Mouse (Mus musculus): ENCODE data around the gene Gm28635. TPM values are rescaled to one million over a fixed set of nuclear protein-coding genes. Genes with fewer than 3 reads are reported as not detected.

Gm28635 gene
- total and polyA plus RNA-seq, 3 experiments: not detected

DNA sequence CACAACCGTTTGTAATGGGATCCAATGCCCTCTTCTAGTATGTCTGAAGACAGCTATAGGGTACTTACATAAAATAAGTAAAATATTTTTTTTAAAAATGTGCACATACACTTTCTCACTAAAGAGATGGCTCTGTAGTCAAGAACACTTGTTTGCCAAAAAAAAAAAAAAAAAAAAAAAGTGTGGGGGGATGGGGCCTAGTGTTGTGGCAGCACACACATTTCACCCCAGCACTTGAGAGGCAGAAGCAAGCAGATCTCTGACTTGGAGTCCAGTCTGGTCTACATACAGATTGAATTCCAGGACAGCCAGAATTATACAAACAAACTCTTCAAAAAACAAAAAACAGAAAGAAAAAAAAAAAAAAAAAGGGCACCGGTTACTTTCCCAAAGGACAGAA lies 42.9 kb upstream of the Gm28635 start:
- TF ChIP-seq POLR2AphosphoS5 (IDR thresholded peaks at IDR 0.05; ENCODE audit: insufficient replicate concordance, low read depth, low read length) (no peak), TAL1 (conservative IDR thresholded peaks at IDR 0.05; ENCODE audit: low read depth, low read length) (no peak), CTCF (IDR thresholded peaks at IDR 0.05; ENCODE audit: low read depth, low read length) (no peak)
- DNase-seq (ENCODE audit: low spot score) (no peak), ATAC-seq (ENCODE audit: extremely low read depth, insufficient number of reproducible peaks, low FRiP score, poor library complexity, severe bottlenecking) (no peak)
- Histone ChIP-seq H3K36me3 (replicated peaks) (peaks cover 42% of the 10 kb centered on the region), H3K27me3 (ENCODE audit: insufficient read depth, low read length) (no peaks in the 10 kb centered on the region), H3K9me3 (replicated peaks) (no peaks in the 10 kb centered on the region), H3K4me3 (ENCODE audit: low read depth, low read length) (no peak overlapping the region), H3K4me1 (ENCODE audit: insufficient read depth, low read depth, low read length) (peaks cover 52% of the 10 kb centered on the region)

DNA sequence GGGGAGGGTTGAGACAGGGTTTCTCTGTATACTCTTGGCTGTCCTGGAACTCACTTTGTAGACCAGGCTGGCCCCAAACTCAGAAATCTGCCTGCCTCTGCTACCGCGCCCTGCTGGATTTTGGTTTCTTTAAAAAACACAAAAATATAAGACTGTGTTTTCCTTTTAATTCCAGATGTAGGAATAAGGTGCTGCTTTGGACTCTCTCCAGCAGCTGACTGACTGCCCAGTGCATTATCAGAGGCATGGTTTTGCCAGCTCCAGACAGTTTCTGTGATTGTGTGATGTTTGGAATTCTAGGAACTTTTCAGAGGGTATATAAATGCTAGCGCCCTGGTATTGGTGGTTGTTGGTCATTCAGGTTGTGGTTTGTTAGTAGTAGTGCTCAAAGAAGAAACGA lies 39.5 kb upstream of the Gm28635 start:
- ATAC-seq (ENCODE audit: extremely low read depth, insufficient number of reproducible peaks, low FRiP score, poor library complexity, severe bottlenecking): no peak
- Histone ChIP-seq H3K4me1 (ENCODE audit: insufficient read depth, low read depth, low read length) (peaks cover 41% of the 10 kb centered on the region), H3K27me3 (ENCODE audit: insufficient read depth, low read length) (no peaks in the 10 kb centered on the region), H3K4me3 (ENCODE audit: low read depth, low read length) (no peak overlapping the region), H3K9me3 (replicated peaks) (no peaks in the 10 kb centered on the region), H3K36me3 (replicated peaks) (peaks cover 17% of the 10 kb centered on the region)
- TF ChIP-seq POLR2AphosphoS5 (IDR thresholded peaks at IDR 0.05; ENCODE audit: insufficient replicate concordance, low read depth, low read length) (no peak), TAL1 (conservative IDR thresholded peaks at IDR 0.05; ENCODE audit: low read depth, low read length) (no peak)
- no peak for DNase-seq (ENCODE audit: low spot score)

DNA sequence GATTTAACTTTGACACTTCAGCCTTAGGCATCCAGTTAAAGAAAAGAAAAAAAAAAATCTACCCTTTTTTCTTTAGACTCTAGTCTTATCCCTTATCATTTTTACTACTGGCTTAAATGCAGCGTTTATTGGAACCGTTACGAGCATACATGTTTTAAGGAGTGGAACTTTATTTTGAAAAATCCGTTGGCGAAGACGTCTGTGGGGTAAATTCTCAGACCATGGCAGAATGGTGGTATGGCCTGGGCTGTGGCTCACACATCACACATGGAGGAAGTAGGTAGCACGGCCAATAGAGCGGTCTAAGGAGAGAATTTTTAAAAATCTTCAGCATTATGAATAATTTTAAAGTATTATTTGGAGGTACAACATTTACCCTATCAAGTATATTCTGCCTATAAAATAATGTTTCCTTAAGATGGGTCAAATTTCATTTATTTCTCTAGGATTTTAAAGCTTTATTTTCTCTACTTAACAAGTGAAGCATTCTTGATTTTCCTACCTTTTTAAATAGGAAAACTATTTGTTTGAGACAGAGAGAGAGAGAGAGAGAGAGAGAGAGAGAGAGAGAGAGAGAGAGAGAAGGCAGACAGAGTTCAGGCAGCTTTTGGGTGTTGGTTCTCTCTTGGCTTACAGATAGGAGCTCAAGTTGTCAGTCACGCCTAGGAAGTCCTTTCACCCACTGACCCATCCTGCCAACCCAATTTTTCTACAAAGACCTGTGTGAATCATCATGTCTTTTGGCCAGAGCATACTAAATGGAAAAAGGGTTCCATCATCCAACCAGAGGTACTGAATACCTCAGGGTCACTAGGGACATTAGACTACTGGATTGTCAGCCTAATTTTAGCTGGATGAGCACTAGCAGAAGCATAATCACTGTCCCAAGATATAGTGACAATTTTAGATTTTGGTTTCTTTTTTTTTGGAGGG lies 38.8 kb upstream of the Gm28635 start:
- DNase-seq (ENCODE audit: low spot score) (no peak), ATAC-seq (ENCODE audit: extremely low read depth, insufficient number of reproducible peaks, low FRiP score, poor library complexity, severe bottlenecking) (no peak)

DNA sequence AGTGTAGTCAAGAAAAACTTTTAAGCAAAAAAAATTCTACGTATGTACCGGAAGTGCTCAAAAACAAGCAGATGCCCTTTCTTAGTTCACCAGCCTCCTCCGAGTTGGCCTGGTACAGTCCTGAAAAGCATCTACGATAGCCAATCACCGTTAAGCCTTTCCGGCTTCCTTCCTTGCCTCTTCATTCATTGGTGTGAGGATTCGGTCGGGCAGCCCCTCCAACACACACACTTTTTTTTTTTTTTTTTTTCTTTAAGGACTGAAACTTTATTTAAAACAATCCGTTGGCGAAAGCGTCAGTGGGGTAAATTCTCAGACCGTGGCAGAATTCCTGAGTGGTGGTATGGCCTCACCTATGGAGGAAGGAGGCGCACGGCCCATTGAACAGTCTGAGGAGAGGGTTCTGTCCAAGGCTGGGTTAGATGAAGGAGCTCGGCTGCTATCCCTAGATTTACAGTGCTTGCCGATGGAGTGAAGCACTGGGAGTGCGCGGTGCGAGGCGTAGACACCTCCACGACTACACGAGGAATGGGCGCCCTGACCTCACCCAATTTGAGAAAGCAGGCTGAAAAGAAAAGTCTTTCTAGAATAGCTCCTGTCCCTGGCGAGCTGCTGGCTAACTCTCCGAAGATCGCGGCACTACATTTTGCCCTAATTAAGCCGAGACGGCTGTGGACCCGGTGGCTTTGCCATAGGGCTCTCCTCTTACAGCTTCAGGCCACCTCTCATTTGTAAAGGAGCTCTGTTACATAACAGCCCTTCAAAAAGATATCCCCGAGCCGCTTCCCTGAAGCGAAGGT lies 37.9 kb upstream of the Gm28635 start:
- Histone ChIP-seq H3K4me1 (ENCODE audit: insufficient read depth, low read depth, low read length) (peaks cover 30% of the 10 kb centered on the region), H3K27me3 (ENCODE audit: insufficient read depth, low read length) (no peaks in the 10 kb centered on the region), H3K4me3 (ENCODE audit: low read depth, low read length) (peak overlapping the region; percentile 90), H3K9me3 (replicated peaks) (no peaks in the 10 kb centered on the region), H3K36me3 (replicated peaks) (peaks cover 12% of the 10 kb centered on the region)
- ATAC-seq (ENCODE audit: extremely low read depth, insufficient number of reproducible peaks, low FRiP score, poor library complexity, severe bottlenecking): peak; percentile 94
- DNase-seq (ENCODE audit: low spot score): peak; percentile 84
- TF ChIP-seq GATA1 (IDR thresholded peaks at IDR 0.05; ENCODE audit: borderline replicate concordance, low read length): no peak
- no peak for TF ChIP-seq CTCF (IDR thresholded peaks at IDR 0.05; ENCODE audit: low read depth, low read length)
- TF ChIP-seq GATA2 (IDR thresholded peaks at IDR 0.05; ENCODE audit: borderline replicate concordance, low read depth, low read length): no peak
- no peak for TF ChIP-seq POLR2AphosphoS5 (IDR thresholded peaks at IDR 0.05; ENCODE audit: insufficient replicate concordance, low read depth, low read length)
- TF ChIP-seq TAL1 (conservative IDR thresholded peaks at IDR 0.05; ENCODE audit: low read depth, low read length): no peak

More for the DNA sequence above, 38.8 kb upstream of the Gm28635 start:
- no peaks in the 10 kb centered on the region for H3K9me3 ChIP-seq (replicated peaks)
- H3K36me3 ChIP-seq (replicated peaks): peaks cover 16% of the 10 kb centered on the region
- H3K4me3 ChIP-seq (ENCODE audit: low read depth, low read length): peak overlapping the region; percentile 90; the same call in 1 of the 2 replicates
- H3K4me1 ChIP-seq (ENCODE audit: insufficient read depth, low read depth, low read length): peaks cover 39% of the 10 kb centered on the region
- TF ChIP-seq GATA2 (IDR thresholded peaks at IDR 0.05; ENCODE audit: borderline replicate concordance, low read depth, low read length) (no peak), CTCF (IDR thresholded peaks at IDR 0.05; ENCODE audit: low read depth, low read length) (no peak), GATA1 (IDR thresholded peaks at IDR 0.05; ENCODE audit: borderline replicate concordance, low read length) (no peak), TAL1 (conservative IDR thresholded peaks at IDR 0.05; ENCODE audit: low read depth, low read length) (no peak), POLR2AphosphoS5 (IDR thresholded peaks at IDR 0.05; ENCODE audit: insufficient replicate concordance, low read depth, low read length) (no peak)
- no peaks in the 10 kb centered on the region for H3K27me3 ChIP-seq (ENCODE audit: insufficient read depth, low read length)

DNA sequence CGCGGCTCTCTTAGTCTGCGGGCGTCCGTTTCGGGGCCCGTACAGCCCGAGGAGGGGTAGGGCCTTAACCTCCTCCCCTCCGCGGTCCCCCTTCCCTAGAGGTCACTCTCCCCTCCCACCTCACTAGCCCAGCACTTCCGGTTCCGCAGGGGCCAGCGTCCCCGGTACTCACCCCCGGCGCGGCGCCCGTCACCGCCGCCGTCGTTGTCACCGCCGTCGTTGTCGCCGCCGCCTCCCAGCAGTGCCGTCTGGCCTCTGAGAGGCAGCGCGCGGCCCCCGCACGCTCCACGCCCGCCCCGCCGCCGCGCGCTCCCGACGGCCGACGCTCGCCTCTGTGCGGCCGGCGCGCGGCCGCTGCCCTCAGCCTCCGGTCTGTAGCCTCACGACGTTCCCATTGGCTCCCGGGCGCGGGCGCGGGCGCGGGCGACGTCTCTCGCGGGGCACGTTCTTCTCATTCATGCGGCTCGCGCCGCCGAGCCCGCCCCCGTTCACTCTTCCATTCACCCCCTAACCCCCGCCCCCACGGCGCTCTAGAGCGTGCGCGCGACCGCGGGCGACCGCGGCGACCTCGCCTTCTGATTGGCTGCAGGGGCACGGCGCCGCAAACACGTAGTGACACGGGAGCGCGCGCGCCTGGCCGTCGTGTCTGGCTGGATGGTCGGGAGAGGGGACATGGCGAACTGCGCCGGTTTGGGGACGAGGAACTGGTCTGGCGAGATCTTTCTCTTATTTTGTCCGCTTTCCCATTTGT lies 37.1 kb upstream of the Gm28635 start, which contains the start of gene Zdhhc5:
Gene Zdhhc5, minus strand, starts transcription at position 370 of the 751 bp plus-strand sequence.
- no peak for TF ChIP-seq CTCF (IDR thresholded peaks at IDR 0.05; ENCODE audit: low read depth, low read length)
- no peak for TF ChIP-seq GATA2 (IDR thresholded peaks at IDR 0.05; ENCODE audit: borderline replicate concordance, low read depth, low read length)
- no peak for TF ChIP-seq TAL1 (conservative IDR thresholded peaks at IDR 0.05; ENCODE audit: low read depth, low read length)
- no peak for TF ChIP-seq GATA1 (IDR thresholded peaks at IDR 0.05; ENCODE audit: borderline replicate concordance, low read length)
- TF ChIP-seq POLR2AphosphoS5 (IDR thresholded peaks at IDR 0.05; ENCODE audit: insufficient replicate concordance, low read depth, low read length): no peak
- Histone ChIP-seq H3K36me3 (replicated peaks) (peaks cover 20% of the 10 kb centered on the region), H3K4me1 (ENCODE audit: insufficient read depth, low read depth, low read length) (peaks cover 33% of the 10 kb centered on the region), H3K4me3 (ENCODE audit: low read depth, low read length) (peak within 1 kb of the TSS; percentile 90), H3K27me3 (ENCODE audit: insufficient read depth, low read length) (no peaks in the 10 kb centered on the region), H3K9me3 (replicated peaks) (no peaks in the 10 kb centered on the region)
- DNase-seq (ENCODE audit: low spot score) (peak; percentile 96), ATAC-seq (ENCODE audit: extremely low read depth, insufficient number of reproducible peaks, low FRiP score, poor library complexity, severe bottlenecking) (peak; percentile 66)

Data from G1E (cell line).